Mouse (Mus musculus): ENCODE results near the gene Zc3h12a.
A peak's percentile ranks its signal among the peaks of the same experiment; 100 is the strongest.

Gene Zc3h12a

DNA sequence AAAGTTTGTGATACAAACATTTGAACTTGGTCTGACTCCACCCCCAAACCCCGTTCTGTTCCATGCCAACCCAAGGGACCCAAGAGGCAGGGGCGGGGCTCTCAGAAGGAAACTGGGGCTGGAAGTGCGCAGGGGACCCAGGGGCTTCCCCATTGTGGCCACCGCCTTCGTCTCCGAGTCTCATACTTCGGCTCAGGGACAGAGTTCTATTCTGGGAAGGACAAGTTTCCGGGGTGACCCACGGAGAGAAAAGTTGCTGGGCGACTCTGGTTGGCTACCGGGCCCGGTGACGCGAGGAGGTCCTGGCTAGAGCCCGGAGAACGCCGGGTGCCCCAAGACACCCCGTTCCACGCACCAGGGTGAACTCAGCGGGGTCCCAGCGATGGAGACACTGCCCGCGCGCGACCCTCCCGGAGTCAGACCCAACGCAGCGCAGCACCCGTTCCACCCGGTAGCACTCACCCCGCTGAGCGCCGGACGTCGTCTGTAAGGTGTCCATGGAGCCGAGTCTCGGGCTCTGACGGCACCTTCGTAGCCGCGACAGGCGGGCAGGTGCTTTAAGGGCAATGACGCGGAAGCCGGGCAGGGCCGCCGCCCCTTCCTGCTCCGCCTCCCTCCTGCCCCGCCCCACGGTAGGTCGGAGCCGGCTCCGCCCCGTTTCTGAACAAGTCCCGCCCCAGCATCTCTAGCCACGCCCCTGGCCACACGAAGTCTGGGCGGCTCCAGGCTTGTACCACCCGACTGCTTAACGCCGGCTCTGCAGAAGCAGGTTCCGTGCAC is at the start of gene Zc3h12a:
Gene Zc3h12a (minus strand): TSS at position 536 of the 780 bp plus-strand sequence.
- DNase-seq (ENCODE audit: low spot score in 2 of 2), result peak; percentile 85 to 93

DNA sequence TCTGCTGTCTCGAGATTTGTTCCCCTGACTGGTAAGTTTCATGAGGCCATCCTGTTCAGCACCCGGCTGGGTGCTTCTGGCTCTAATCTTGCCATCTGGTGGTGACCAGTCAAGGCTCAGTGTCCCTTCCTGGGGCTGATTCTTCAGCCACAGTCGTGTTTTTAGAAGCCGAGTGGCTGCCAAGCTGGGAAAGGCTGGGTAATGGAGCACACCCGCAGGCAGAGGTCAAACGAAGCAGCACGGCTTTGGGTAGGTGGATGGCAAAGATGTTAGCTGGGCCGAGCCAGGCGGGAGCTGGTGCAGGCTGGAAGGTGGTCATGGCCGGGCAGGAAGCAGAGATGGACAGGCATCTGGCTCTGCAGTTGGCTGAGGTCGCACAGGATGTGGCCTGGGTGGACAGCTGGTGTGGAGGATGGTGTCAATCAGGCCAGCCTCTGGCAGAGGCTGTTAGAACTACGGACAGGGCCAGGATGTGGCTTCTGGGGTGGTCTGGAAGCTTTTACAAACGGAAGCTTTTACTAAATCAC is 49.1 kb upstream of the Zc3h12a start:
- no peak for DNase-seq (ENCODE audit: low spot score in 2 of 2)

DNA sequence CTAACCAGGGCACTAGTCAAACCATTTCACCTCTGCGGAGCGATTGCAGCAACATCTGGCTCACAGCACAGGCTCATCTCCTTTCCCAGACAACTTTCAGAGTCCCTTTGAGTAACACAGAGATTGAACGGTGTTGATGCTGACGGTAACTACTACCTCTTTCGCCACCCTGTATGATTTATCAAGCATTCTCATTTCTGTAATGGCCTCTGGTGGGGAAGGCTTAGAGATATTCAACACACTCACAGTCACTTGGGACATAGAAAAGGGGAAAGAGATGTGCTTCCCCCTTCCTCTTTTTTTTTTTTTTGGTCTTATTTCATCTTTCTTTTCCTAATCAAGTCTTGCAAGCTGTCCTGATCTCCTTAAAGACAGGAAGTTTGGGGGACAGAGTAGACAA is 48.5 kb upstream of the Zc3h12a start:
- no peak for DNase-seq (ENCODE audit: low spot score in 2 of 2)

DNA sequence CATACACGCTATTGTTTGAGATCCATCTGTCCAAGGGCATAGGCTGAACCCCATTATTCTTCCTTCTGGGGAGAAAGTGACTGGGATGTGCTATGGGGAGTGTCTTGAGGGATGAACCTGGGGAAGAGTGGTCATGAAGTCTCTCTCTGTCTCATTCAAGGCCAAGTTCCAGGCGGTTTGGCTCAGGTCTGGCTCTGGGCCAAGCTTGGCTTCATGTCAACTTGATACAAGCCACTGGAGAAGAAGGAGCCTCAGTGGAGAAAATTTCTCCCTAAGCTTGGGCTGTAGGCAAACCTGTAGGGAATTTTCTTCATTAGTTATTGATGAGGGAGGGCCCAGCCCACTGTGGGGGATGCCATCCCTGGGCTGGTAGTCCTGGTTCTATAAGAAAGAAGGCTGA is 48.0 kb upstream of the Zc3h12a start:
- no peak for DNase-seq (ENCODE audit: low spot score in 2 of 2)

DNA sequence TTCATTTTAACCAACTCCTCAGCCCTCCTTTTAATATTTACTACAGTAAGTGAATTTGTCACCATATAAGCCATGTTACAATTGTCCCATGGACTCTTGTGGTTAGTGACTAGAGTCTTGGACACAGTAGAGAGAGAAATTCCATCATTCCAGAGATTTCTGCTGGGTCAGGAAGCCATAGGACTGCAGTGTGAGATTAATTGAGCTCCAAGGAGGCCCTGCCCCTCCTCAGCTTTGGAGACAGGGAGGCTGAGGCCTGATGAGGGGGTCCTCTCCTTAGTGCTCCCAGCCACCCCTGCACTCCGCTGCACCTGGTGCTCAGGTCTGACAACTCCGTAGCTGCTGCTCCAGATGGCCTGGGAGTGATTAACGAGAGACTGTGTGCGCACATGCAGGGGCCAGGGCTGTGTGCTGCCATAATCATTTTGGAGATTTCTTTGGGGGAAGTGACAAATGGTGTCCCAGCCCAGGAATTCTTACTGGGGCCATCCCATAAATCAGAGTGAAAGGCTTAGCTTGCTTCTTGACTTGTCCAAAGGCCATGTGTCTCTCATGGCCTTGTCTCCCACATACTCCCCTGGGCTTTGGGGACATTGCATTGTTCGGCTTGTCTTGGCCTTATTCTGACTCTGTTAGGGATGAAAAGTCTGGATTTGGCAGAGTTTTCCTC is 47.0 kb upstream of the Zc3h12a start:
- no peak for DNase-seq (ENCODE audit: low spot score in 2 of 2)

DNA sequence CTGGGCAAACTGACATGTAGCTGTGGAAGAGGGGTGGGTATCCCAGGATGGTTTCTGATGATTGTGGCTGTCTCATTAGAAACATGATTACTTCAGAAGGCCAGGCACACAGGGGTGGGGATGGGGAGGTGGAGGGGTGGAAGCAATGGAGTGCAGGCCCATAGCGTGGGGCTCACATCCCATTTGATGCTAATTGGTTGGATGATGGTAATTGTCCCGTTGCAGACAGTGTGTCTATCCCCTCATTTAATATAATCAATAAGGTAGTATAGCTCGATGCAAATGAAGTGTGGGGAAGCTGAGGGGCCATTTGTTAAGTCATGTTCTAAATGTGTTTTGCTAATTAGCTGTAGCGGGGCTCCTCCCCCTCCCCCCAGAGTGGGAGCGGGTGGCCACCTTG is 45.5 kb upstream of the Zc3h12a start:
- no peak for DNase-seq (ENCODE audit: low spot score in 2 of 2)

DNA sequence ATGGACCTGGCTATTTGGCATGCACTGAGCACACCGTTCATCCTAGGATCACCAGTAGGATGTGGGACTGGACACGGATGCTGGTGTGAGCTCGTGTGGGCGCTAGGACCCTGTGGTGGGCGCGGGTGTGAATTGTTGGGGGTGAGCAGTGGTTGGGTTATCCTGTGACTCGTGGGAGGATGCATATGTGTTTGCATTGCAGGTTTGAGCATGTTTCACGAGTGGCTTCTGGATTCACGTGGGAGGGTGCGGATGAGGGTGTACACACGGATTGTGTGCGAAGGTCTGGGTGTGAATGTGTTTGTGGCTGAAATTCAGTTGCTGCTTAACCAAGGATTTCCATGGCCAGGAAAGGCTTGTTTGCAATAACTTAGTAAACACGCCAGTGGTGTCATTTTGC is 45.1 kb upstream of the Zc3h12a start:
- DNase-seq (ENCODE audit: low spot score in 2 of 2), result no peak

DNA sequence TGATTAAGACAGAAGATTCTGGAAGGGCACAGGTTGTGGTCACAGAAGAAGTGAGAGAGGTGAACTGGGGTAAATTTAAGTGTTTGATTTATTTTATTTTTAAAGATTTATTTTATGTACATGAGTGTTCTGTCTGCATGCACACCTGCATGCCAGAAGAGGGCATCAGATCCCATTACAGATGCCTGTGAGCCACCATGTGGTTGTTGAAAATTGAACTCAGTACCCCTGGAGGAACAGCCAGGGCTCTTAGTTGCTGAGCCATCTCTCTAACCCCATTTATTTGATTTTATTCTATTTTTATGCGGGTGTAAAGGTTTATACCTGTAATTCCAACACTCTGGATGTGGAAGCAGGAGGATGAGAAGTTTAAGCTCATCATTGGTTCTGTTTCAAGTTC is 40.1 kb upstream of the Zc3h12a start:
- DNase-seq (ENCODE audit: low spot score in 2 of 2), result no peak

DNA sequence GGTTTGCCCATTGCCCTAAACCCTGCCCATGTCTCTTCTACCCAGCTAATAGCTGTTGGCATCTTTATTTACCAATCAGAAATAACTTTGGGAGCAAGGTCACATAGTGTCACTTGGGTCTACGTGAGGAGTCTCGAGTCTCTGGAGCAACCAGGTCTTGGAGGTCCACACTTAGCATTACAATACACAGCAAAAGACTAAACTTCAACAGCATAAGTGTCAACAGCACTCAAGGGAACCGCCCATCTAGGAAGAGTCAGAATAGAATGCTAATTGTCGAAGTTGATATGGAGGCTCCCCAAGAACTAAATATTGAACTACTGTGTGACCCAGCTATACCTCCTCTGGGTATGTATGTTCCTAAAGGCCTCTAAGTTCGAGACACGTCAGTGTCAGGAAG is 37.2 kb upstream of the Zc3h12a start:
- DNase-seq (ENCODE audit: low spot score in 2 of 2), result no peak

DNA sequence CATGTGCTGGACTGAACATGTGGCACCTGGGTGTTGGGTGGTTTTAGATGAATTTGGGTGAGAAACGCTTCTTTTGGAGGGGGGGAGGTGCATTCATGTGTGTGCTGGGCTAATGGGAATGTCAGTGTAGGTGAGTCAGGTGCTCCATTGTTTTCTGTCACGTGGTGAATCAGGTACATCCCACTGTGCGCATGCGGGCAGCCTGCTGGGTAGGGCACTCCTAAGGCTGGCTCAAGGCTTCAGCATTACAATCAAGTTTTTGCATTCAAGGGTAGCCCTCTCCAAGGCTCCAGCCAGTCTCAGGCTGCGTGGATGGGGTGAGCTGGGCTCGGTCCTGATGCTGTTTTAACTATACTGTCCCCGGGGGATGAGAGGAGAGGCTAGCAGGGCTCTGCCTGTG is 35.1 kb upstream of the Zc3h12a start:
- no peak for DNase-seq (ENCODE audit: low spot score in 2 of 2)

DNA sequence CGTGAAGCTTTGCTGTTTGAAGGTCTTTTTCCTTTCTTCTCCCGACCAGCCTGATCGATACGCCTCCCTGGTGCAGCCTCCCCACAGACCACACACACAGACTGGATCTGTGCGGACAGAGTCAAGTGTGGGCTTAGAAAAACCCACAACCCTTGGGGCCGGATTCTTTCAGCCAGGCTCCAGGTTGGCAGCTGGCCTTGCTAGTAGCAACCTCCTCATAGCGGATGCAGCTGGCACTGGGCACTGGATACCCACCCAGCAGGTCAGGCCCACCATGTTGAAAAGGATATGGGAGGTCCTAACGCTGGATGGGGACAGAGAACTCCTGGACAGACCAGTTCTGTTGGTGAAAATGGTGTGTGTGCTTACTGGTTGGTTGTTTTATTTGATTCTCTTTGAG is 33.8 kb upstream of the Zc3h12a start:
- DNase-seq (ENCODE audit: low spot score in 2 of 2), result no peak

DNA sequence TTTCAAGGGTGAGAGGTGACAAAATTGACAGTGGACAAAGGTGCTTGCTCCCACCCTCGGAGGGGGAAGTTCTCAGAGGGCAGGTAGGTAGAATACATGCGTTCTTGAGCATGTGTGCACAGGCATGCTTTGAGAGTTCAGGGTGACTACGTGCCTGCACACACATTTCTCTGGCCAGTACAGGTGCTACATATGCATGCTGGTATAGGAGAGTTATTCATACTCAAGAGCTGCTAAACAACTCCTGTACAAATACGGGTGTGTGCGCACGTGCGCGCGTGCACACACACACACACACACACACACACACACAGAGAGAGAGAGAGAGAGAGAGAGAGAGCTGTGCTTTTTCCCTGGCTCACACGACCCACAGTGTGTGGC is 33.3 kb upstream of the Zc3h12a start:
- DNase-seq (ENCODE audit: low spot score in 2 of 2), result no peak

DNA sequence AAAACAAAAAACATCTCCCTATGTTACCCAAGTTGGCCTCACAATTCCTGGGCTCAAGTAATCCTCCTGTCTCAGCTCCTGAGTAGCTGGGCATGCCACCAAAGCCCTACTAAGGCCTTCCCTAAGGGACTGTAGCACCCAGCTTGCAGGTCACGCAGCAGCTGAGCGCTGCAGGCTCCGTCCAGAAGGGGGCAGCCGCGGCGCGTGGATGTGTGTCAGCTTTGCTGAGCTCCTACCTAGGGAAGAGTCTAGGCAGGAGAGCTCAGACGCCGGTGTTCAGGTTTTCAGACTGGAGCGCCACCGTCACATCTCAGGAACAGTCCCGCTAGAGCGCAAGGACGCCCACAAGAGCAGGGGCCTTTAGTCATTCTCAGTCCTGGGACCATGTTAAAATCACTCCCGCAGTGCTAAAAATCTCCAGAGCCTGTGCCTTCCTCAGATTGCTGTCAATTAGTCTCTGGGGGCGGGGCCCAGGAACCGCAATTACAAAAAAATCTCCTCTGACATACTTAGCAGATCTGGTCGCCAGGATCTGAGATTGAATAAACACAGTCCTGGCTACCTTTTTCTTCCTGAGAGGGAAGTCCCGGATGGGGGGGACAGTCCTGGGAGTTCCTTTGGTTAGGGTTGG is 32.8 kb upstream of the Zc3h12a start:
- DNase-seq (ENCODE audit: low spot score in 2 of 2), result peak; percentile 65 to 84

DNA sequence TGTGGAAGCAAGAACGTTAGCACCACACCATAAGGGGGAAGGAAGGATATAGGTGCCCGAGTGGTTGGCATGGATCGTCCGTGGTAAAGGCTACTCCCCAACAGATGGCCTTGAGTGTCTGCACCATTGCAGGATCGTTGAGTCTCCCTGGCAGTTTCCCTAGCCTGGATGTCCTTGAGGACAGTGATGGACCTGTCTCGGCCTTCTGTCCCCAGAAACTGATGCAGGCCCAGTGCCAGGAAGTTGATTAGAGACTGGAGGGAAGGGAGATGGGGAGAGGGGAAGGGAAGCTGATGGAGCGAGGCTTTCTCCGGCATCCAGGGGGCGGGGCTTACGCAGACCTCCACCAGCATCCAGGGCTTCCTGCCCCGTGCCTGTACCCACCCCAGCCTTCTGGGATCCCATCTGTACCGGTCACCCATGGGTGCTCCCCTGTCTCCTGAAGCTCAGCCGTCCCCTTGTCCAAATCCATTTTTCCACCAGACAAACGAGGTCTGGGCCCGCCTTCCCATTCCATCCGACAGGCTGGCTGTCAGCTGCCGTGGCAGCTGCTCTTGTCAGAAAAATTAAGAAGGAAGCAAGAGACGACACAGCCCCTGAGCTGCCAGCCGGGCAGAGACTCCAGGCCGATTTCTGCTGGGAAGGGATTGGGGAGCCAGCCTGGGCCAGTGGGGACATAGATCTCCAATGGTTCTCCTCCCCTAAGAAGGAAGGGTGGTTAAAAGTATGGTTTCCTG is 31.1 kb upstream of the Zc3h12a start:
- DNase-seq (ENCODE audit: low spot score in 2 of 2), result no peak

DNA sequence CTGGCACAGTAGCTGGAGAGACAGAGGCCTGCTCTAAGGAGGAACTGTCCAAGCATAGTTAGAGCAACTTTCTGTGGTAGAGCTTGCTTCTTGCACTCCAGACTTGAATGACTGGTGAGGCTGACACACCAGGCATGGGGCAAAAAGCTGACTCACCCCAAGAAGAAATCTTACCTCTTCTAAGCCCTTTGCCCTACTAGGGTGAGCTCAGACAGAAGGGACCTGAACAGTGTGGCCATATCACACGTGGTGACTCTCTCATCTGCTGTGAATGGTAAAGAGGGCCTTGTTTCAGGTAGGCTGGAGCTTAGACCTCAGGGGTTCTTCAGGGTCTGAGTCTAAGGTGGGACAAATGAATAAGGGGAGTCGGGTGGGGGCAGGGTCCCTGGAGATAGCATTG is 30.4 kb upstream of the Zc3h12a start:
- no peak for DNase-seq (ENCODE audit: low spot score in 2 of 2)

DNA sequence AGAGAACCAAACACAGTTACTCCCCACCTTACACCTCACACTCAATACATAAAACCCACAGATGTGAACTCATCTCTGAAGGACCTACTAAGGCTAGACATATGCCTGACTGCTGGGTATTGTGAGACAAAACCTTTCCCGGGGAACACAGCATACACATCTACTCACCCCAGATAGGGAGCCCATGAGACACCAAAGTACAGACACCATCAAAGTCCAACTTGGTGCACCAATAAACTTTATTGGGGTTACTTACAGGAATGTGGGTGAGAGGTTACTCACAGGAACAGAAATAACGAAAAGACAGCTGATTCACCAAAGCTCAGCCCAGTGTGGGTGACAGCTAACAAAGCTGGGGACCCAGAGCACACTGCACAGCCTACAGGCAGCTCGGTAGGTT is 29.7 kb upstream of the Zc3h12a start:
- DNase-seq (ENCODE audit: low spot score in 2 of 2), result no peak

DNA sequence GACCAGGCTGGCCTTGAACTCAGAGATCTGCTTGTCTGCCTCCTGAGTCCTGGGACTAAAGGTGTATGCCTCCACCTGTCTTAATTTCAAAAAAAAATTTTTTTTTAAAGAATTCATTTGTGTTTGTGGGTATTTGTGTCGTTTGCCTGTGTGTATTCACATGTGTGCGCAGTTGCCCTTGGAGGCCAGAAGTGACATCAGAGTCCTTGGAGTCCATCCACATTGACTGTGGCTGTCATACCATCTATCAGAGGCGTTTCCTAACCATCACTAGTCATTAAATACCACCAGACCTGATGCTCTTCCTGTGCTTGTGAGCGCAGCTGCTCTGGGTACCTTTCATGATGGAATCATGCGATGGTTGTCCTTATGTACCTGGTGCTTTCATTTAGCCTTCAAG is 28.0 kb upstream of the Zc3h12a start:
- no peak for DNase-seq (ENCODE audit: low spot score in 2 of 2)

DNA sequence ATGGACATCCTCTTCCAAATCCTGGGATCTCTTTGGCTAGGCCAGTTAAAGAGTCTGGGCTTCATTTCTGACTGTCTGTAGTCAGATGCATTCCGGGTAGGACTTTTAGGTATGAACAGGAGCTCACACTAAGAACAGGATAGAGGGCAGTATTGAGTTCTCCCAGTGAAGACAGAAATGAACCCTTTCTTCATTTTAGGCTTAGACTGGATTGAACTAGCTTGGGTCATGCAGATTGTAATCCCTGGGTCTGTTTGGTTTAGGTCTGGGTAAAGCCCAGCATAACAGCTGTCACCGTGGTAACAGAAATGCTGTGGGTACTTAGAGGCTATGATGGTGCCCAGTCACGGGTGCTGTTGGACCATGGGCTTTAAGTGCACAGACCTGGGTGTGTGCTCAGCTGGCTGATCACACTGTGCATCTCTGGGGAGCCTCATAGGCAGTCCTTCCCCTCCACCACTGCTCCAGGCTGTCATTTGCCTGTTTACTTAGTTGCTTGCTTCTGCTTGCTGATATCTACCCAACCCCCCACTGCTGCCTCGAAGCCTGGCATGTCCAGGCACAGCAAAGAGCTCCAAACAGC is 26.1 kb upstream of the Zc3h12a start:
- no peak for DNase-seq (ENCODE audit: low spot score in 2 of 2)

DNA sequence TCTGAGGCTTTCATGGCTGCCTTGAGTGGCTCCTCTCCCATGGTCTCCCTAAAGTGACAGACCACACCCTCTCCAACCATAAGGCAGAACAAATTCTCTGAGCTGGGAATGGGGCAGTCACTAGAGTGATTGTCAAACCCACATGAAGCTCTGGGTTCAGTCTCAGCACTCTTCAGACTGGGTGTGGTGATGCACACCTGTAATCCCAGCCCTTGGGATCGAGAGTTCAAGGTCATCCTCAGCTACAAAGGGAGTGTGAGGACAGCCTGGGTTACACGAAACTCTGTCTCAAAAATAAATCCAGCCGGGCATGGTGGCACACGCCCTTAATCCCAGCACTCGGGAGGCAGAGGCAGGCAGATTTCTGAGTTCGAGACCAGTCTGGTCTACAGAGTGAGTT is 24.8 kb upstream of the Zc3h12a start:
- DNase-seq (ENCODE audit: low spot score in 2 of 2), result no peak

DNA sequence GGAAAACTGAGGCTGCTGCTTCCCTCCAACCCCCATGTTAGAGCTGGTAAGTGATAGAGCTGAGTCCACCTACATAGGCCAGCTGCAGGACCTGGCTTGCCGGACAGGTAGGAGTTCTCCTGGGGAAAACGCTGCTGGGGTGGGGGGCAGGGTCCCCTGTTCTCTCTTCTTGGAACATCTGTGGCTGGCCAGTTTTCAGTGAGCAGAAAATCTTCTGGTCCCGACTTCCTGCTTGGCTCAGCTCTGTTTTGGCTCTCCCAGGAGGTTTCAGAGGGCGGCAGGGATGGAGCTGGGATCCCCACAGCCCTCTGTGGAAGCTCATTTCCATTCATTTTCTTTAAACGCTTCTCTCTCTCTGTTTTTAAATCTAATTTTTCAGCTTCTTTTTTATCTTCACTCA is 21.8 kb upstream of the Zc3h12a start:
- DNase-seq (ENCODE audit: low spot score in 2 of 2), result no peak

DNA sequence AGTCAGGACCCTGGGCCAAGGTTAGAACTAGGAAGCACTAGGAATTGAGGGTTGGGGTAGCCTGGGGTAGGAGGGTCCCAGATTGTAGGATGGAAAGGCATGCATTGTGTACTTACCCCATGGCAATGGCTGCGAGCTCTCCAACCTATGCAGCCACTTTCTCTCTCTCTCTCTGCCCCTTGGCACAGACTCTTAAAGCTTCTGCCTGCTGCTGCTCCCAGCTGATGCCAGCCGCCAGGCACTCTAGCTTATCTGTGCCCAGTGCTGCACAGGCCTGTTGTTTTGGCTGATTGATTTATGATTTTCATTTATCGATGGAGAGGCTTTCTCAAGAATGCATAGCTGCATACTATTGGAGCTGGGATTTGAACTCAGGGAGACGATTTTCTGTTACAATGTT is 20.3 kb upstream of the Zc3h12a start:
- no peak for DNase-seq (ENCODE audit: low spot score in 2 of 2)

DNA sequence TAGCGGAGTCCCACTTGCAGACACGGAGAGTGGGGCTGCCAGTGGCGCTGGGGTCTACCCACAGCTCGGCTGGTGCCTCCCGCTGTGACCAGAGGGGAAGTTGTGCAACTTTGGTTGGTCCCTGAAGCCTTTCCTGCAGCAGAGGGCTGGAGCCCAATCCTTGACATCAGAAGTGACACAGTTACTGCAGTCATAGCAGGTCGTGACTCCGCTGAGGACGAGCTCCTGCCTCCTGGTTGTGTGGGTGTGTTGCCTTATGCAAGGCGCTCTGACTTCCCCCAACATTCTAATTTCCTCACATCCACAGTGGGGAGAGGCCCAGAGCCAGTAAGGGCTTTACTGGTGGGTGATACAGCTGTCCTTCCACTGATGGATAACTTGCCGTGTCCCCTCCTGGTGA is 17.6 kb upstream of the Zc3h12a start:
- no peak for DNase-seq (ENCODE audit: low spot score in 2 of 2)

Measured in thymus, postnatal 10 days (tissue).